Mouse (Mus musculus) 416B (cell line): ENCODE data around the gene Gpr137.

Experiments used
- DNase-seq: peaks from one replicate; pipeline ENCODE4 v3.0.0; 2011; ENCODE audit warnings: low read depth

Gpr137 gene

DNA sequence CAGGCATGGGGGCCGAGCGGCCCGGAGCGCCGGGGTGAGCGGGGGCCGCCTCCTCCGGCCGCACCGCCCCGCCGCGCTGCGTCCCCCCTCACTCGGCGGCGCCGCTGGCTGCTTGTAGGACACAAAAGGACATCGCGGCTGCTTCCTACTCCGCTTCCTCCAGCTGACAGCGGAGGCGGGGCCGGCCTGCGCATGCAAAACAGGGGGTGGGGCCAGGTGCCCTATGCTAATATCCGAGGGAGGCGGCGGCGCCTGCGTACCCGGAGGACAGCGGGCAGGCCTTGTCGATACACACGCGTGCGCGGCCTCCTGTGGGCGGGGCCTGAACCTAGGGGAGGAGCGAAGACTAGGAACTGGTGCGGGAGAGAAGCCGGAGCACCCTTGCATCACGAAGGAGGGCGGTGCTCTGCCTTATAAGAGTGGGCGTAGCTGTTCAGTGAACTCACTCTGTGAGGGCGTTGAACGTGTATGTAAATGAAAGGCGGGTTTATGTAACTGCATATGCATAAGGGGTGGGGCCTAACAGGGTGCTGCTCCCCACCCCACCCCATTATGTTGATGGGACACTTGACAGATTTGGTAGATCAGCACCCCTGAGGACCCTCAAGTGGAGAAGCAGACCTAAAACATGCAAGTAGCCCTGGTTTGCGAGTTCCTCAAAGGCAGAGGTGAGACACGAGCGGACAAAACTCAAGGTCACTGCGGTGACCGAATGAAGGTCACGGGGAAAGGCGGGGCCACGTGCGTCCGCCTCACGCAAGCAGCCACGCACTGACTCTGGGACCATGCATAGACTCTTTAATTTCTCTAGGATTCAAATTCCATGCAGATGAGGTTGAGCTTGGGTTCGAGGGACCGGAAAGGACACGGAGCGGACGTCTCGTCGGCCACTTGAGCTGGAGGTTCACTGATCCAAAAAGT is 20.4 kb downstream of the Gpr137 start, which contains the start of gene Esrra:
TSS of gene Esrra (minus strand) at position 167 of the 921 bp plus-strand sequence.
- DNase-seq, result peak; percentile 100

DNA sequence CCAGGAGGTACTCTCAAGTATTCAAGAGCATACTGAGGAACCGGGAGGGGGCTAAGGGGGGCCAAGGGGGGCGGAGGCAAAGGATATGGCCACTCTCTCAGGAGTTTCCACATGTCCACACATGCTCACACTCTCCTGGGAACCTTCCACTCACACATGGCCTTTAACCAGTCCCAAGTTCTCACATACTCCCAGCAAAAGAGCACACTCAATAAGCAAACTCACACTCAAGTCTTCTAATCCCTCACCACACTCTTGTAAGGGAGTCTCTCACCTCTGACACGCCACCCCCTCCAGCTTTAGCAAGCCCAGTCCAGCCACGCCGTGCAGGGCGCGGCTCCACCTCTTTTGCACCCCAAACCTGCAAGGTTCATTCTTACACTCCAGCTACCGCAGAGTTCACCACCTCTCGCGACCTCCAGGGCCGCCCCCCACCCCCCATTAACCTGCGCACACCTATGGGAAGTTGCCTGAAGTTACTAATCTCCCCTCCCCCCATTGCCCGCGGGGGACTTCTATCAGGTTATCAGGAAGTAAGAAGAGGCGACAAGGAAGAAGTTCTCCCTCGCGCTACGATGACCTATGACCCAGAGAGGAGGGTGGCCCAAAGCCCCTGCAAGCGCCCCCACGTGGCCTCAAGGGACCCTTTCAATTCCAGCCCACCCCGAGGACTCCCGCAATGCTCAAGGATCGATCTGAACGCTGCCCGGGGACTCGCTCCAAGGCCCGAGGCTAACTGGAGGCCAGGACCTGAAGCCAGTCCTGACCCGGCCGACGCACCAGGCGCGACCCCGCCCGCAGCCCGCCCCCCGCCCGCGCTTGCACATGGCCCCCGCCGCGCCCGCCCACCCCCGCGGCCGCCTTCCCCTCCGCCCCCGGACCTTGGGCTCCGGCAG is 21.3 kb downstream of the Gpr137 start:
- peak; percentile 81 for DNase-seq

DNA sequence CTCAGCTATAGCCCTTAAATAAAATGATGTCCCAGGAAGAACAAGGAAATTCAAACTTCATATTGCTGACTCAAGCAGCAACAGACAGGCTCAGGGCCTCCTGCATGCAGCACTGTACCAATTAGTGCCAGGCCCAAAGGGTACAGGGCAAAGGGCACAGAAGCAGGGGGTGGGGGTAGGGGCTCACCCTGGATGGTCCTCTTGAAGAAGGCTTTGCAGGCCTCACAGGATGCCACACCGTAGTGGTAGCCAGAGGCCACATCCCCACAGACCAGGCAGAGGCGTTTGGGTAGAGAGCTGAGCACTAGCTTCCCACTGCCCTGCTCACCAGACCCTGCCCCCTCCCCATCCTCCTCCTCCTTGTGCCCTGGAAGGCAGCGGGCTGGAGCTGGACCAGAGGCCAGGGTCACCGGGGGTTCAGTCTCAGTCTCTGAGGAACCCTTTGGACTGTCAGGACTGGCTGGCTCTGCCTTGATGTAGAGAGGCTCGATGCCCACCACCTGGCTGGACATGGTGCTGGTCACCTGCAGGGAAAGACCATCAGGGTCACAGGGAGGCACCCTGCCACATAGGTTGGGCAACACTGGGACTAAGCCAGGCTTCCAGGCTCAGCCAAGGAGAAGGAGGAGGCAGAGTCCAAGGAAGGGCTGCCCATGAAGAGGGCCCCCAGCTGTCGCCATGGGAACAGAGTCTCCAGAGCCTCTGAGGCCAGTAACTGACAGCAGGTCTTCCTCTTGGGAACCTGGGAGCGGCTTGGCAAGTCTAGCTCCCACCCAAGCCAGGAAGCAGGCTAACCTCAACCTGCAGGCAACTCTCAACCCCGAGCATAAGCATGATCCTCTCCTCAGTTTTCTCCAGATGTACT is 22.2 kb downstream of the Gpr137 start:
- peak; percentile 27 for DNase-seq

DNA sequence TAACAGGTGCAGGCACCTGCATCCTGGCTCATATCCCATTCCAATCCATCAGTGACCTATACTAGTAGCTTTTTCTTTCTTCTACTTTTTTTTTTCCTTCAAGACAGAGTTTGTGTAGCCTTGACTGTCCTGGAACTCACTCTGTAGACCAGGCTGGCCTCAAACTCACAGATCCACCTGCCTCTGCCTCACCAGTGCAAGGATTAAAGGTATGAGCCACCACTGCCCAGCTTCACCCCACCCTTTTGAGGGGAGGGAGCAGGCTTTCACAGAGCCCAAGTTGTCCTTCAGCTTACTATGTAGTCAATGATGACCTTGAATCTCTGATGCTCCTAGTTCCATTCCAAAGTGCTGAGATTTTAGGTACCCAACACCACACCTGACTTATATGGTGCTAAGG is 22.8 kb downstream of the Gpr137 start:
- DNase-seq, result no peak

DNA sequence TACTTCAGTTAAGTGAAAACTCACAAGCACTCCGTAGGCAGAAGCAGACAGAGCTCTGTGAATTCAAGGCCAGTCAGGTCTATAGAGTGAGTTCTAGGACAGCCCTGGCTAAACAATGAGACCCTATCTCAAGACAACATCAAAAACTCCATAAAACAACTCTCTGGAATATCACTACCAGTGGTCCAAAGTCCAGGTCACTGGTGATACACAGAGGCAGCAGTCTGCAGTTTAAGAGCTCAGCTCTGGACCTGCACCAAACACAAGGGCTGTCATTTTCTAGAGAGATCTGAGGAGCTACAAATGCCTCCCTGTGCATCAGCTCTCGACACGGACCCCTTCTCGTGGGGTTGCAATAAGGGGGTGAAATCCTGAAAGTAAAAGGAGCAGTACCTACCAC is 24.0 kb downstream of the Gpr137 start:
- DNase-seq, result no peak

DNA sequence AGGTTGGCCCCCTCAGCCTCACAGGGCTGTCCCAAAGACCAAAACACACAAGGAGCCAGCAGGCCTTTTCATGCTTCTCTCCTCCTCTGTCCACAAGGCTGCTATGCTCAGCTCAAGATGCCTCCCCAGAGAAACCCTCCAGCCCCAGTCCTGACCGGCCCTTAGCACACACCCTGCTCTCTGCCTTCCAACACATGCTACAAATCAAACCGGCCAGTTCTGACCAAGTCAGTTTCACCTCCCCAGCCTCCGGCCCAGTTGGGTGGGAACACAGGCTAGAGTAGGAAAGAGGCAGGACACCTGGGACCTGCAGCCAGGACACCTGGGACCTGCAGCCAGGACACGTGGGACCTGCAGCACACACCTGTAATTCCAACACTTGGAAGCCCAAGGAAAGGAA is 25.8 kb downstream of the Gpr137 start:
- no peak for DNase-seq

DNA sequence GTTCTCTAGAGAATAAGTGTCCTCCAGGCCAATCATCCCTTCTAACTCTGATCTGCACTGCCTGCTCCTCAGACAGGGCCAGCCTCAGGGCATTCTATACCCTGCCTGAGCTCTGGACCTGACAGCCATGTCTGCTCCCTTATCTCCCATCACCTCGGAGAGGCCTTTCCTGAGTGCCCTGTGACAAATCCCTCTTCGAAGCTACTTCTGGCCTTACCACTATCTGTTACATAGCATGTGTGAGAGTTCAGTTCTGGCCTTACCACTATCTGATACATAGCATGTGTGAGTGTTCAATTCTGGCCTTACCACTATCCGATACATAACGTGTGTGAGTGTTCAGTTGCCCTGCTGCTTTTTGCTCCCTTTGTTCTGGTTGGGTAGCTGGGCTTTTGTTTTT is 27.0 kb downstream of the Gpr137 start:
- no peak for DNase-seq

DNA sequence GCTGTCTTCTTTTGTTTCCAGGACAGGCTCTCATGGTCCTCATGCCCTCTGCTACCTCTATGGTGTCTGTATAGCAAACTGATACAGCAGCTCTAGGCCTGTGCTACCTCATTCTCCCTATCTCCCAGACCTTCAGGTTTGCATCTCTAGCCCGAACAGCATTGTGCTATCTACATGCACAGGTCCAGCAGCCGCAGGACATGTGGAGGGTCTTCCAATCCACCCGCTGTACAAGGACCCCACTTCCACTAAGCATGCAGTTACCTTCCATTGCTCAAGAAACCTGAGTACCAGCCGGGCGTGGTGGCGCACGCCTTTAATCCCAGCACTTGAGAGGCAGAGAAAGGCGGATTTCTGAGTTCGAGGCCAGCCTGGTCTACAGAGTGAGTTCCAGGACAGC is 27.7 kb downstream of the Gpr137 start:
- DNase-seq, result no peak

DNA sequence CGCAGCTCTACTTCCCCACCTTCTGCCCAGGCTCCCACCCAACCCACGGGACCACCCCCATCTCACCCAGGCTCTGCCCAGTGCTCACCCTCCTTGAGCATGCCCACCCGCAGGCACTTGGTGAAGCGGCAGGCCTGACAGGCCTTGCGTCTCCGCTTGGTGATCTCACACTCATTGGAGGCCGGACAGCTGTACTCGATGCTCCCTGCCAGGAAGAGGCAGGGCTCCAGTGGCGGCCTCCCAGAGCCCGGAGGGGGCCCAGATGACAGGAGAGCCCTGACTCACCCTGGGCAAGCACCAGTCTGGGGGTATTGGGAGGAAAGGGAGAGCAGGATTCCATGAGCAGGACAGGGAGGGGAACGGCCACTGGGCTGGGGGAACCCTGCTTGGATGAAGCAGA is 28.3 kb downstream of the Gpr137 start:
- DNase-seq, result no peak

DNA sequence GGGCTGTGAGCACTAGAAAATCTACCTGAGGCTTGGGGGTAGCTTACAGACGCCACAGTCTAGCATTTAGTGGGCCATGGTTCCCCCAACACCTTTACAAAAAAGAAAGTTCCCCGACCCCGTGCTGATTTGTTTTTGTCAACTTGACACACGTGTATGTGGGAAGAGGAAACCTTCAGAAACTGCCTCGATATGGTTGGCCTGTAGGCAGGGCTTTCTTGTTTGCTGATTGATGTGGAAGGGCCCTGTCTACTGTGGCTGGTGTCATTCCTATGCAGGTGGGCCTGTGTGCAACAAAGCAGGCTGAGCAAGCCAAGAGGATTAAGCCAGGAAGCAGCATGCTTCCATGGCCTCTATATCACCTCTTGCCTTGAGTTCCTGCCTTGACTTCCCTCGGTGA is 29.2 kb downstream of the Gpr137 start:
- no peak for DNase-seq

DNA sequence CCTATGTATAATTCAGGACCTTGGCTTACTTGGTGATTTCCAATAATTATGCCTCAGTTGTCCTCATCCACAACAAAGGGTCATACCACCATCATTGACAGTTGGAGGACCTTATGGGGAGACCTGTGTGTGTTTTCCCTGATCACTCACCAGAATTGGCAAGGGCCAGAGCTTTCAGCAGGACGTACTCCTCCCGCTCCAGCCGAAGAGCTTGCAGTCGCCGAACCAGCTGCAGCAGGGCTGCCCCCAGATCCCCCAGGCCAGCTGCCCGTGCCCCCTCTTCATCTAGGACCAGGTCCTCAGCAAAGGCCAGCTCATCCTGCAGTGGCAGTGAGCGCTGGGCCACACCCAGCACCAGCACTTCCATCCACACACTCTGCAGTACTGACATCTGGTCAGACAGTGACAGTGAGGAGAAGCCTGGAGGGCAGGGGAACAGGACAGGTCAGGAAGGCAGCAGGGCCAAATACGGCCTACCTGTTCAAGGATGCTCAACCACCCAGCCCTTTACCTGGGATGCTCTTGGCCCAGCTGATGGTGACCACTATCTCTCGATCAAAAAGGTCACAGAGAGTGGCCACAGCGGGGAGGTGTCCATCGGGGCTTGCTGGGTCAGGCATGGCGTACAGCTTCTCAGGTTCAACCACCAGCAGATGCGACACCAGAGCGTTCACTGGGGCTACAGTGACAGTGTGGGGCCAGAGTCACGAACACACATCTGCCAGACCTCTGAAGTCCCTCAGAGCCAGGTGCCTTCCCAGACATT is 29.9 kb downstream of the Gpr137 start:
- DNase-seq, result no peak

DNA sequence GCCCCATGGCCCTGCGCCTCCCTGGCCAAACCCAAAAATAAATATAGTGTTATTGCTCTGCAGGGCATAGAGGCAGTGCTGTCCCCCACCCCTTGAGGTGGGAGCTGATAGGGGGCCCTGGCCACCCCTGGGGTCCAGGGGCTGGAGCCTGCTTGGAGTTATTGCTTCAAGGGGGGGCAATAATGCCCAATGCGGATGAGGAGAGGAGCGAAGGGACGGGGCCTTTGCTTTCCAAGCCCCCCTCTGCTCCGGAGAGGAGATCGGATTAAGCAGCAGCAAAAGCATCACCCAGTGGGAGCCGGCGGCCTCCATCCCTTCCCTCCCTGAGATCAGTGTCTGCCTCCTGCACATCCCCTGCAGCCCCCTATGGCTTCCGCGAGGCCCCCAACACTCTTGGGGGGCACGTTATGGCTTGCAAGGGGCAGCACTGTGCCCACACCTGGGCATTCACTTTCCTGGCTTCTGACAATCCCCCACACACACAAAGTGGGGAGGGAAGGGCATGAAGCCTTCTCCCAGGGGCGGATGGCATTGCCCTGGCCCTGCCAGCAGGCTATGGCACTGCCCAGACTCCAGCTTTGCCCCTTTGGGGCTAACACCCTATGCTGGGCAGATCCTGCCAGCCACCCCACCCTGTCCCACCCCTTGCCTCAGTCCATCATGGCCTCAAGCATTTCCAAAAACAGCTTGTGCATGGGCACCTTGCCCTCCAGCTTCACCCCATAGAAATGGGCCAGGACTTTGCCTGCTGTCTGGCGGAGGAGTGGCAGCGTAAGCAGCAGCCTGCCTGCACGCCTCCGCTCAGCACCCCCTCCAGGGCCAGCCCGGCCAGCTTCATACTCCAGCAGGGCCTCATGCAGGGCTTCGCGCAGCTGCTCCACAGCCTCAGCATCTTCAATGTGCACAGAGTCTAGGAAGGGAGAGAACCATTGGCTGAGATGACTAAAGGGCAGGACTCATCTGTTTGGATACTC is 30.9 kb downstream of the Gpr137 start:
- DNase-seq, result no peak

DNA sequence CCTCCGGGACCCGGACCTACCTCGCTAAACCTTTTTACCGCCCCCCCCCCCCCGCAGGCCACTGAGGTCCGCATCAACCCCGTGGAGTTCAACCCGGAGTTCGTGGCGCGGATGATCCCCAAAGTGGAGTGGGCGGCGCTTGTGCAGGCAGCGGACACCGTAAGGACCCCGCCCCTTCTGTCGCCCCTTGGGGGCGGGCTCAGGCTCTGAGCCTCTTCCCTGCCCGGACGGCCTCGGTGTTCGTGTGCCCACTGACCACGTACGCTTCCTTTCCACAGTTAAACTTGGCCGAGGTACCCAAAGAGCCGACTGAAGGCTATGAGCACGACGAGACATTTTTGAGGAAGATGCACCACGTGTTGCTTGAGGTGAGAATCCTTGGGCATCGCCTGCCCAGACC is 32.0 kb downstream of the Gpr137 start:
- DNase-seq, result peak; percentile 87

DNA sequence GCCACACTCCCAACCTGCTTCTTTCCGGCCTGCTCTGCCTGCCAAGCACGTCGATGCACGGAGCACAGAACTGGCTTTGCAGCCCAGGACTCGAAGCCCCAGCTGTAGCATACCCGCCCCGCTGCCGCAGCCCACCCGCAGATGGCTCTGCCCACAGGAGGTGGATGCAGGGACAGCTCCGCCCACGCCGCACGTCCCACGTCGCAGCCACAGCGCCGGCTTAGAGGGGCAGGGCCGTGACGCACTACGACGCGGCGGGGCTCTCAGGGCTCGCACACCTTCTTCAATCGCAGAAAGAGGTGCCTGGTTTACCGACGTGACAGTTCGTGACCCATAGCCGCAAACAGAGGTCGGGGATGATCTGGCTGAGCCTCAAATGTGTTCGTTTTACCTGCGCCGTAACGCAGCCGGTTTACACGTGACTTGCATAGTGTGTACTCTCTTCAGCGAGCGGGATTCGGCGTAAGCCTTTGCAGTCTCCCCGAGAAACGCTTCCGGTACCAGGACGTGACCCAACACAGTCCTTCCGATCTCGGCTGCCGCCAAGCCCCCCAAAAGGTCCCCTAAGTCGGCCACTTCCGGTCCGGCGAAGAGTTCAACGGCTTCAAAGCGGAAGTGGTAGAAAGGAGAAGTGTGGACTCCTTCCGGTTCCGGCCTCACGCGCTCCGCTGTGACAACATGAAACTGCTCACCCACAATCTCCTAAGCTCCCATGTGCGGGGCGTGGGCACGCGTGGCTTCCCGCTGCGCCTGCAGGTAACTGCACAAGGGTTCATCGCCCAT is 32.6 kb downstream of the Gpr137 start, which contains the start of the genes Trmt112 and Prdx5:
TSS of gene Trmt112 (plus strand) at position 192 of the 783 bp plus-strand sequence.
TSS of gene Prdx5 (minus strand) at position 600 of the 783 bp plus-strand sequence.
- DNase-seq, result peak; percentile 99

DNA sequence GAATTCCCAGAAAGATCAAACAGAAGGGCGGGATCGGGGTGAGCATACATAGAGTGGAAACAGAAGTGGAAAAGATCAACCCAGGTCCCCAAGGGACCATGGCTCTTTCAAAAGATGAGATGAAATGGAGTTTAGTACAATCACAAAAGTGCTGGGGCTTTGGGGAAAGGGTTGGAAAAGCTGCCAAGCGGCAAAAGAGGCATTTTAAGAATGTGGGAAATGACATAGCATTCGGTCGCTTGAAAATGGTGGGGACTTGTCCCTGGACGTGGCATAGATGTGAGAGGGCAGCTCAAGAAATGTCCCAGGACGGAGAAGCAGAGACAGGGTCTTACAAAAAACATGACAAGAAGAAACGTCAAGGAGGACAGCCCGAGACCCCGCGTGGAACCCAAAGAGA is 33.3 kb downstream of the Gpr137 start:
- DNase-seq, result no peak

DNA sequence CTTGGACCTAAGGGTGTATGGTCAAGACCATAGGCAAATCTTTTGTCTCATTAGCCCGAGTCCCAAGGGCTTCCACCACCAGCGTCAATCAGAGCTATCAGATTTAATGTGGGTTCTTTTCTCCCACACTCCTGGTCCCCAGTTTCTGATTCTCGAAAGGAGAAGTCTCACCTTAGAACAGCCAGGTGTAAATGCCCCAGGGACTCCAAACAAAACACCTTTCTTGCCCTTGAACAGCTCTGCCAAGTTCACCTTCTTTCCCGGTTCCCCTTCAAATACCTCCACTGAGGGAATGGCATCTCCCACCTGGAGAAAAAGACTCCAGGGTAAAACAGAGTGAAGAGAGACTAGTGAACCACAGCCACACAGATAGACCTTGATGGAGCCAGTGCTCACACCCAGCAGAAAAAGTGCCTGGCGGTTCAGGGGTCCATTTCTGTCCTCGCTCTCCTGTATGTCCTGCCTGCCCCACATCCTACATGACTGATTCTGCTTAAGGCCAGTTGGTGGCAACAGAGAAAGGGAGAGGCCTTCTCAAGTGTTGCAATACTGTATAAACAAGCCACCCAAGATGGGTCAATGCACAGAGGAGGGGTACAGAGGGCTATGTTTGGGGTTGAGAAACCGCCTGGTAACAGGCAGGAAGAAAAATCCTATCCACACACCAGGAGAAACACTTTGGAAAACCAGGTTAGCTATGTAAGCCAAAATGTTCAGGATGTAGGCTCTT is 34.3 kb downstream of the Gpr137 start:
- DNase-seq, result peak; percentile 83

DNA sequence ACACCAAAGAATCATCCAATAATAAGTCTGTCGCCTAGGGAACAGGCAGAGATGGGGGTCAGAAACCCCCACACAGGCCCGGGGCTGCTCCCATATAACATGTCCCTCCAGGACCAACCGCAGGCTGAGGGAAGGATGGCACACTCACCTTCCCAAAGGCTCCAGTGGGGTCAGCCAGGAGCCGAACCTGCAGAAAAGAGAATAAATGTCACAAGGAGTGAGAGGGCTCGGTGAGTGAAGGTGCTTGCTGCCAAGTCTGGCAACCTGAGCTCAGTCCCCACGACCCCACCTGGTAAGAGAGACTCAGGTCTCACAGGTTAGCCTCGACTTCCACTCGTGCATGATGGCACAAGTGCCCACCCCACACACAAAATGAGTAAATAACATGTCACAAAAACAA is 35.2 kb downstream of the Gpr137 start:
- no peak for DNase-seq

DNA sequence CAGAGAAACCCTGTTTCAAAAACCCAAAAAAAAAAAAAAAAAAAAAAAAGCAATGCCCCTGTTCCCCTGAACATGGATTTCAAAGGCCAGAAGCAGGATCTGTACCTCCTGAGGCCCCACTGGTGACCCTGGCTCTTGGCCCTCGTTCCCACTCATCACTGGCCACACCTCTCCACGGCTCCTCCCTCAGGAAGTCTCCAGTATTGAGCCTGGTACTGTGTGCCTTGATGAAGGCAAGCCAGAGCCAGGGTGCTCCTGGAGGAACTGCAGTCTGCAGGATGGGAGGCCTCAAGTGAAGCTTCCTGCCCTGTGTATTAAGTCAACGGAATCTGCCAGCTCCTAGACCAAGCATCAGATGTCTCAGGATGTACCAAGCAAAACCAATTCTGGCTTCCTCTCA is 36.1 kb downstream of the Gpr137 start:
- DNase-seq, result no peak
